Mouse (Mus musculus): Measurements from ENCODE around the gene 4930455H04Rik.

- no peak for TF ChIP-seq CTCF (IDR thresholded peaks at IDR 0.05)
- TF ChIP-seq EP300 (IDR thresholded peaks at IDR 0.05), result no peak
These were observed 14.7 kb upstream of the 4930455H04Rik start for GRCm38 (mm10) chr3:116953366-116953765.
